Mouse (Mus musculus): Measurements from ENCODE around the gene Ptpn21.

DNA sequence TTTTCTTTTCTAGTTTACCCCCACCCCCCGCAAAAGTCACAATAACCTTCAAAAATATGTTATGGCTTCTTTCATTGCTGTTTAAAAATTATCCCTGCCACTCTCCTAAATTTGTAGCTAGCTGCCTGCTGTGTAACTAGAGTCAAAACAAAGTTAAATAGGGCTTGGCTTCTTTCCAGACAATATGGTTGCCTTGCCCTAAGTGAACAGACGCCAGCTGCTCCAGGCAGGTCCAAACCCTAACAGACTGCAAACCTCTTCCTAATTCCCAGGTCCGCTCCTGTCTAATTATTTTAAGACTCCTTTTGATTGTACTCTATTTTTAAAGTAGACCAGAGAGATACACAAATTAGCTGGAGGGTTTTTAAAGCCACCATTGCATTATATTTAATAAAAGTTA is 16.6 kb downstream of the Ptpn21 start:
- TF ChIP-seq CTCF (IDR thresholded peaks at IDR 0.05; ENCODE audit: borderline replicate concordance, insufficient read depth, low read depth, low read length) (no peak), POLR2A (IDR thresholded peaks at IDR 0.05; ENCODE audit: borderline replicate concordance, insufficient read depth, low read length) (no peak)
